Mouse (Mus musculus) erythroblast, embryonic 14.5 days (primary cell): ENCODE measurements around the gene Pik3r6. TPM values are rescaled to one million over a fixed set of nuclear protein-coding genes. Genes with fewer than 3 reads are reported as not detected.

Source experiments
- H3K27me3 ChIP-seq: 2 replicates; pipeline ENCODE4 v1.6.1; 2012; ENCODE audit warnings: inconsistent platforms; ENCODE audit not compliant: control insufficient read depth
- H3K36me3 ChIP-seq: 2 replicates; pipeline ENCODE4 v1.6.1; 2012; ENCODE audit warnings: mild to moderate bottlenecking, inconsistent platforms; ENCODE audit not compliant: control insufficient read depth
- H3K4me1 ChIP-seq: 2 replicates; pipeline ENCODE4 v1.6.1; 2012; ENCODE audit warnings: inconsistent platforms; ENCODE audit not compliant: control insufficient read depth
- H3K4me3 ChIP-seq: replicated peaks from 2 replicates; pipeline ENCODE3; 2012; ENCODE audit warnings: moderate library complexity, mild to moderate bottlenecking, inconsistent platforms
- H3K9me3 ChIP-seq: 2 replicates; pipeline ENCODE4 v1.6.1; 2012; ENCODE audit warnings: low read length, inconsistent platforms, mixed read lengths; ENCODE audit not compliant: control insufficient read depth
- GATA1 ChIP-seq: IDR thresholded peaks from 2 replicates; pipeline ENCODE4 v1.6.1; 2012; ENCODE audit warnings: low read length, inconsistent platforms, mixed read lengths
- TAL1 ChIP-seq: IDR thresholded peaks from 3 replicates; pipeline ENCODE4 v1.6.1; 2012; ENCODE audit warnings: low read length, inconsistent platforms, mixed read lengths
- polyA plus RNA-seq: library from polyadenylated mRNA; stranded (reverse); fragments of >175 nt; gene quantifications from 2 replicates; pipeline ENCODE4 v1.2.3, GENCODE M21; 2012

Pik3r6 gene
- polyA plus RNA-seq, 1 experiment = 0.05 TPM

DNA sequence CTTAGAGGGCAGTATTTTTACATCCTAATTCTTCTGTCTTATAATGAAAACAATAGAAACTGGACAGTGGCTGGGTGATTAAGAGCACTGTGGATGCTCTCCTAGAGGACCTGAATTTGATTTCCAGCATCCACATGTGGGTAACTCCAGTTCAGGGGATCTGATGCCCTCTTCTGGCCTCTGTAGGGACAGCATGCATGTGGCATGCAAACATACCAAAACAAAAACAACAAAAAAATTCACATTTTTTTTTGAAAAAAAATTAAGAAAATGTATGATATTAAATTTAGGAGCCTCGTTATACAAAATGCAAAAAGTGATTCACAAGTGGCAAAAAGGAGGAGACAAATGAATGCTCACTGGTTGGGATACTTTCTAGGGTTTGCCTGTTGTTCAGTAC lies 56.7 kb downstream of the Pik3r6 start:
- no peak for TF ChIP-seq TAL1
- TF ChIP-seq GATA1 = no peak
- no peak overlapping the region for H3K4me3 ChIP-seq
- no peaks in the 10 kb centered on the region for H3K4me1 ChIP-seq
- H3K27me3 ChIP-seq = no peaks in the 10 kb centered on the region; the same call in 1 of the 2 replicates
- no peaks in the 10 kb centered on the region for H3K36me3 ChIP-seq
- no peaks in the 10 kb centered on the region for H3K9me3 ChIP-seq

- no peaks in the 10 kb centered on the region for H3K36me3 ChIP-seq
- no peaks in the 10 kb centered on the region for H3K4me1 ChIP-seq
- TF ChIP-seq GATA1 (no peak), TAL1 (no peak)
- no peak overlapping the region for H3K4me3 ChIP-seq
- H3K27me3 ChIP-seq = no peaks in the 10 kb centered on the region
- no peaks in the 10 kb centered on the region for H3K9me3 ChIP-seq
Measured at GRCm38 (mm10) chr11:68561957-68562950, 59.4 kb downstream of the Pik3r6 start.

GRCm38 (mm10) chr11:68564356-68565031 lies 61.7 kb downstream of the Pik3r6 start:
- Histone ChIP-seq H3K4me1 (no peaks in the 10 kb centered on the region), H3K9me3 (no peaks in the 10 kb centered on the region), H3K27me3 (no peaks in the 10 kb centered on the region), H3K36me3 (no peaks in the 10 kb centered on the region), H3K4me3 (no peak overlapping the region)
- TF ChIP-seq GATA1 (no peak), TAL1 (no peak)

GRCm38 (mm10) chr11:68565032-68565429 lies 62.2 kb downstream of the Pik3r6 start:
- TF ChIP-seq TAL1 = no peak
- TF ChIP-seq GATA1 = no peak
- H3K27me3 ChIP-seq = no peaks in the 10 kb centered on the region

GRCm38 (mm10) chr11:68566447-68567059 lies 63.7 kb downstream of the Pik3r6 start:
- Histone ChIP-seq H3K4me1 (no peaks in the 10 kb centered on the region), H3K36me3 (no peaks in the 10 kb centered on the region), H3K9me3 (no peaks in the 10 kb centered on the region), H3K27me3 (no peaks in the 10 kb centered on the region), H3K4me3 (no peak overlapping the region)
- no peak for TF ChIP-seq TAL1
- no peak for TF ChIP-seq GATA1

More at GRCm38 (mm10) chr11:68565032-68565429, 62.2 kb downstream of the Pik3r6 start:
- H3K36me3 ChIP-seq = no peaks in the 10 kb centered on the region
- no peaks in the 10 kb centered on the region for H3K9me3 ChIP-seq
- H3K4me1 ChIP-seq = no peaks in the 10 kb centered on the region
- H3K4me3 ChIP-seq = no peak overlapping the region

DNA sequence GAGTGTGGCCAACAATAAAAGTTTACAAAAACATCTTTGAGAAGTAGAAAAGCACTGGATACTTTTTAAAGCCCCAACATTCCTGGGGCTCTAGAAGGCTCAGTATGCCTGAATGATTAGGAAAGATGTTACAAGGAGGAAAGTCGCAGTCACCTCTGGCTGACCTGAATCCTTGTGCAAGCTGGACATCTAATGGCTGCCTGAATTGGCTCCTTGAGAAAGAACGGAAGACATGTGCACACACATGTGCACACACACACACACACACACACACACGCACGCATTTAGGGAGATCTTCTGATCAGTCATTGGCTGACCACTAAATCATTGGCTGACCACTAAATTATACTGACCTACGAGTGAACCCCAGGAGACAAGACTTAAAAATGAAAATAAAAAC lies 68.0 kb downstream of the Pik3r6 start:
- Histone ChIP-seq H3K4me3 (no peak overlapping the region), H3K36me3 (no peaks in the 10 kb centered on the region), H3K27me3 (no peaks in the 10 kb centered on the region), H3K9me3 (no peaks in the 10 kb centered on the region), H3K4me1 (no peaks in the 10 kb centered on the region)
- TF ChIP-seq TAL1 = no peak
- no peak for TF ChIP-seq GATA1

GRCm38 (mm10) chr11:68577076-68577475 lies 74.3 kb downstream of the Pik3r6 start:
- Histone ChIP-seq H3K4me1 (no peaks in the 10 kb centered on the region), H3K27me3 (no peaks in the 10 kb centered on the region), H3K4me3 (no peak overlapping the region), H3K9me3 (no peaks in the 10 kb centered on the region), H3K36me3 (no peaks in the 10 kb centered on the region)
- TF ChIP-seq TAL1 (no peak), GATA1 (no peak)

GRCm38 (mm10) chr11:68579462-68579881 lies 76.7 kb downstream of the Pik3r6 start:
- Histone ChIP-seq H3K36me3 (no peaks in the 10 kb centered on the region), H3K4me1 (no peaks in the 10 kb centered on the region), H3K4me3 (no peak overlapping the region), H3K27me3 (no peaks in the 10 kb centered on the region), H3K9me3 (no peaks in the 10 kb centered on the region)
- TF ChIP-seq TAL1 (no peak), GATA1 (no peak)

DNA sequence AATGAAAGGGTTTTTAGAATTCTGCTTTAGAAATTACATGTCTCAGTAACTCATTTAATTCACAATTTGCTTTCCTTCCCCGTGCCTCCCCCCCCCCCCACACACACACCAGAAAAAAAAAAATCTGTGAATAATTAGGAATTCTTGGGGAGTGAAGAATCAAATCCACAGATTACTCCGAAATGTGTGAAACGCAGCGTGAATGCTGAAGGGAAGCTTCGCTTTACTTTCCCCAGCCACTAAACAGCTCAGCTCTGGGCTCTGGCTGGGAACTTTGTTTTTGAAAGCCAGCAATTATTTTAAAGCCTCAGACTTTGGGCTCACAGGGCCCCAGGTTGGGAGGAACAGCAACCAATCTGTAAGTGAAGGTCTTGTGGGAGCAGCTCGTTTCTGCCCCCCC lies 77.7 kb downstream of the Pik3r6 start:
- TF ChIP-seq GATA1 (no peak), TAL1 (no peak)
- H3K9me3 ChIP-seq = no peaks in the 10 kb centered on the region
- no peak overlapping the region for H3K4me3 ChIP-seq
- H3K4me1 ChIP-seq = no peaks in the 10 kb centered on the region
- H3K36me3 ChIP-seq = no peaks in the 10 kb centered on the region
- H3K27me3 ChIP-seq = no peaks in the 10 kb centered on the region; the same call in 1 of the 2 replicates
